Mouse (Mus musculus): ENCODE results near the gene Slit1. TPM values are rescaled to one million over a fixed set of nuclear protein-coding genes. Genes with fewer than 3 reads are reported as not detected.

The Slit1 gene
- polyA plus RNA-seq, 1 experiment = 51.5 TPM

DNA sequence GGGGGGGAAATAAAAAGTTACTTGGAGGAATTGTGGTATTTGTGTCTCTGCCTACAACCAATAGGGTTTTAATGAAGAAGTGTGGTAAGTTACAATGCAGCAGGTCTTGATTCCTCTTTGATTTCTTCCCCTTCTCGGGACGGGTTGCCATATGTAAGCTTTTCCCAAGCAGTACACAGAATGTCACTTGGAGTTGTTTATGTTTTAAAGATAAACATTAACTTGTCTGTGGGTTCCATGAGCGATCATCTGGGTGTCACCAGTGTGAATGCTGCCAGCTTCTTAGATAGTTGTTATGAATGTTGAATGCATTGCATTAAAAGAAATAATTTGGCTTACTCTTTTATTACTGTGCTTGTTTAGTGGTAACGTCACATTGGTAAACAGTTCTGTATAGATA, 186.0 kb downstream of the Slit1 start:
- no peak for DNase-seq (ENCODE audit: low read depth)
- TF ChIP-seq POLR2A (IDR thresholded peaks at IDR 0.05; ENCODE audit: borderline replicate concordance, extremely low read depth, insufficient read depth, insufficient read length, poor library complexity, severe bottlenecking) = no peak
- no peak for TF ChIP-seq CTCF (IDR thresholded peaks at IDR 0.05; ENCODE audit: borderline replicate concordance, extremely low read depth, insufficient read depth, insufficient read length)

- DNase-seq (ENCODE audit: low read depth) = no peak
- no peak for TF ChIP-seq POLR2A (IDR thresholded peaks at IDR 0.05; ENCODE audit: borderline replicate concordance, extremely low read depth, insufficient read depth, insufficient read length, poor library complexity, severe bottlenecking)
- no peak for TF ChIP-seq CTCF (IDR thresholded peaks at IDR 0.05; ENCODE audit: borderline replicate concordance, extremely low read depth, insufficient read depth, insufficient read length)
Measured at GRCm38 (mm10) chr19:41556981-41557380, 186.5 kb downstream of the Slit1 start.

Other genes starting within 250 kb of the Slit1 start
- gene Gm340, start 161.3 kb downstream of the Slit1 start, polyA plus RNA-seq (2012; rRNA removed) = 1.8 and 3.2 TPM in 2 replicates
- 10.4 and 13.3 TPM in 2 replicates for gene Arhgap19, start 58.4 kb upstream of the Slit1 start, polyA plus RNA-seq (2012; rRNA removed)
- 12.0 and 14.8 TPM in 2 replicates for gene Frat1, start 86.3 kb upstream of the Slit1 start, polyA plus RNA-seq (2012; rRNA removed)
- gene Frat2, start 104.5 kb upstream of the Slit1 start, polyA plus RNA-seq (2012; rRNA removed) = 14.6 and 16.5 TPM in 2 replicates
- gene Rrp12, start 152.5 kb upstream of the Slit1 start, polyA plus RNA-seq (2012; rRNA removed) = 14.7 and 17.1 TPM in 2 replicates
- gene Pgam1, start 168.3 kb upstream of the Slit1 start, polyA plus RNA-seq (2012; rRNA removed) = 420 and 445 TPM in 2 replicates
- gene Exosc1, start 189.8 kb upstream of the Slit1 start, polyA plus RNA-seq (2012; rRNA removed) = 30.5 and 31.5 TPM in 2 replicates
- 85.1 and 121 TPM in 2 replicates for gene Zdhhc16, start 189.8 kb upstream of the Slit1 start, polyA plus RNA-seq (2012; rRNA removed)
- gene Mms19, start 237.5 kb upstream of the Slit1 start, polyA plus RNA-seq (2012; rRNA removed) = 66.3 and 88.7 TPM in 2 replicates
- 20.0 and 20.9 TPM in 2 replicates for gene Ubtd1, start 238.1 kb upstream of the Slit1 start, polyA plus RNA-seq (2012; rRNA removed)